Mouse (Mus musculus): ENCODE data around the gene Crb1. TPM values are rescaled to one million over a fixed set of nuclear protein-coding genes. Genes with fewer than 3 reads are reported as not detected.

Gene Crb1
- total RNA-seq, 2 experiments from 2014 or later, result 0.14 to 0.20 TPM

Other genes with a start within 250 kb of the Crb1 start
- 10 to 100 TPM; 31.0 to 38.6 TPM for gene Zbtb41, start 45.2 kb upstream of the Crb1 start, total RNA-seq (2021)
- gene Aspm, start 77.7 kb upstream of the Crb1 start, total RNA-seq (2021), result 10 to 100 TPM; 14.1 to 15.1 TPM
- gene F13b, start 124.6 kb upstream of the Crb1 start, total RNA-seq (2021), result 10 to 100 TPM in 1 of 2 experiments, 1 to 10 TPM in 1; 2.8 to 15.7 TPM
- gene Cfhr1, start 183.2 kb upstream of the Crb1 start, total RNA-seq (2021), result 1 to 10 TPM in 1 of 2 experiments, not detected in 1; 3.1 TPM